Mouse (Mus musculus): ENCODE results near the gene Syt13. TPM values are rescaled to one million over a fixed set of nuclear protein-coding genes. Genes with fewer than 3 reads are reported as not detected.

Gene Syt13
- polyA plus RNA-seq (2014; fragmentation: Illumina TruSeq; extraction: RNeasy Lipid Tissue Mini Kit (QIAGEN cat#74804); ENCODE audit: low read depth, low replicate concordance), result 0.89 TPM

DNA sequence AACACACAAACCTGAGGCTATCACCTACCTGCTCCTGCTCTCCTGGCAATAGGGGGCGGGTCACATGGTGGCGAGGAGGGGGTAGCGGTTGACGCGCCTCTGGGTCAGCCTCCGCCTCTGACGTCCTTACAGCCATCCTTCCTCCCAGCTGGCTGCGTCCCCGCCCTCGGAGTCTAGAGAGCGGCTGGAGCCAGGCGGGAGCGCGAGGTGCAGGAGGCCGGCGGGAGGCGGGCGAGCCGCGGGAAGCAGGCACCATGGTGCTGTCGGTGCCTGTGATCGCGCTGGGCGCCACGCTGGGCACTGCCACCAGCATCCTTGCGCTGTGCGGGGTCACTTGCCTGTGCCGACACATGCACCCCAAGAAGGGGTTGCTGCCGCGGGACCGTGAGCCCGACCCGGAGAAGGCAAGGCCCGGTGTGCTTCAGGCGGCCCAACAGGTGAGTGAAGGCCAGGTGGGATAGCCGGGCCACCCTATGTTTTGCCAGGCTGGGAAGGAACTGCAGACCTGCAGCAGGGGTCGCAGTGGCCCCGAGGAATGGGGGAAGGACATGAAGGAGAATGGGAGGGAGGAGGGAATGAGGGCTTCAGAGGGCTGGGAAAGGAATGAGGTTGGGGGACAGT is at the start of gene Syt13:
Gene Syt13 (plus strand): TSS at position 166 of the 621 bp plus-strand sequence.

Other genes with a start within 250 kb of the Syt13 start
- 0.93 TPM for gene Prdm11, start 131.1 kb downstream of the Syt13 start, polyA plus RNA-seq (2014; fragmentation: Illumina TruSeq; extraction: RNeasy Lipid Tissue Mini Kit (QIAGEN cat#74804); ENCODE audit: low read depth, low replicate concordance)